Comparison of ENCODE assay signal across 14 mouse cellular contexts in the genomic region with DNA sequence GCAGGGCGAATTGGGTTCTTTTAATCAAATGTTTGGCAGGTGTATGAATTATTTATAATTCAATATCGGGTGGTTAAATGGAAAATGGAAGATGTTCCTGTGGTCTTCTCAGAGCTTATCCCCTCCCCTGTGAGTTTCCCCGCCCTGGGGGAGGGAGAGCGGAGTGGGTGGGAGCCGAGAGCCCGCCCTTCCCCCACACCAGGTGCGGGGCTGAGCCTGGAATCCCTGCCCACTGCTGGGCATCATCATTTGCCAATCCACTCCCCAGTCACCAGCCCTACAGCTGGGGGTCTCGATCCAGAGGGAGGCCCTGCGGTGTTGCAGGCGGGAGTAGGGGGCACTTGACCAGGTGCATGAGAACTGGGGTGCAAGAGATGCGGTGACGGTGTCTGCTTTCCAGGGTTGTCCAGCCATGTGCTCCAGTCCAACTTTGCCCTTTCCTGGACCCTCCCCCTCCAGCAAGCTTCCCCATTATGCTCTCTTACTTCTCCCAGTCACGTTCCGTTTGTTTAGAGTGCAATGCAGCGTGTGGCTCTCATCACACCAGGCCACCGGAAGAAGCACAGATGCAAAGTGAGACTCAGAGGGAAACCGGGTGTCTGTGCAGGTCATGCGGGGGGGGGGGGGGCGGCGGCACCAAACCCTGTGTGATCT. TPM values are rescaled to one million over a fixed set of nuclear protein-coding genes. Genes with fewer than 3 reads are reported as not detected.
A peak's percentile ranks its signal among the peaks of the same experiment; 100 is the strongest.
DNase-seq lines count a peak whose midpoint lies in the region; ATAC-seq and TF ChIP-seq lines count a peak whose summit lies in the region.
"Had no signal": no experiment of that assay in that cellular context is flagged by ENCODE, and none has a peak within 500 bp of the region (broad histone marks: within the 10 kb centered on the region; RNA-seq: fewer than 3 reads in every experiment).

No protein-coding gene starts in this region.

- DNase-seq in embryo, embryonic 10 days (ENCODE audit: low spot score) = peak; percentile 65
- peak; percentile 51 for DNase-seq in hindbrain, embryonic 11.5 days (ENCODE audit: low spot score)
- DNase-seq in cerebellum, adult 9-11 months = no peak
- no peak for DNase-seq in right cerebral cortex, adult 18-20 months
- DNase-seq in cerebellum, adult 8-10 months = no peak
- DNase-seq: adrenal gland, postnatal 25 days; cerebellum, postnatal 25 days; heart, adult 11 months; kidney, adult 11 months; right cerebral cortex, postnatal 4 days; thymus, adult 18-20 months had no signal

- 0 out of 2 replicates have a peak overlapping the region, but pooled peaks have one; percentile 31 for H3K9ac ChIP-seq in hindbrain, embryonic 11.5 days (ENCODE audit: low read depth, low read length)
- no peak overlapping the region for H3K9ac ChIP-seq in midbrain, embryonic 15.5 days
- H3K9ac ChIP-seq: lung, embryonic 15.5 days had no signal

- peak; percentile 28; the same call in 1 of the 2 replicates for ATAC-seq in hindbrain, embryonic 11.5 days (ENCODE audit: low FRiP score)
- ATAC-seq in midbrain, embryonic 15.5 days (replicated peaks) = peak; percentile 10; the same call in 1 of the 2 replicates

- no peaks in the 10 kb centered on the region for H3K36me3 ChIP-seq in E14TG2a.4 (ENCODE audit: insufficient read depth, low read length)
- no peaks in the 10 kb centered on the region for H3K36me3 ChIP-seq in hindbrain, embryonic 11.5 days (ENCODE audit: control insufficient read depth, insufficient read depth, low read length)
- H3K36me3 ChIP-seq in midbrain, embryonic 15.5 days (replicated peaks) = no peaks in the 10 kb centered on the region
- H3K36me3 ChIP-seq: lung, embryonic 15.5 days had no signal

- H3K27ac ChIP-seq in hindbrain, embryonic 11.5 days (ENCODE audit: low read depth, low read length) = peak overlapping the region; percentile 24
- peak overlapping the region; percentile 54 for H3K27ac ChIP-seq in midbrain, embryonic 15.5 days
- H3K27ac ChIP-seq: lung, embryonic 15.5 days had no signal

- under 1% methylated on average over 18 of the region's 20 CpGs for WGBS in hindbrain, embryonic 11.5 days
- WGBS in midbrain, embryonic 15.5 days = 2% methylated on average over 20 of the region's 20 CpGs

- H3K4me2 ChIP-seq in hindbrain, embryonic 11.5 days (replicated peaks; ENCODE audit: low read depth, low read length) = peak overlapping the region; percentile 19; the same call in 1 of the 2 replicates
- H3K4me2 ChIP-seq in midbrain, embryonic 15.5 days = peak overlapping the region; percentile 30
- H3K4me2 ChIP-seq: lung, embryonic 15.5 days had no signal

- peaks cover 78% of the 10 kb centered on the region for H3K27me3 ChIP-seq in E14TG2a.4 (ENCODE audit: insufficient read depth, low read length)
- peaks cover 18% of the 10 kb centered on the region; the same call in 1 of the 2 replicates for H3K27me3 ChIP-seq in hindbrain, embryonic 11.5 days (ENCODE audit: control insufficient read depth, insufficient read depth, low read length)
- H3K27me3 ChIP-seq in midbrain, embryonic 15.5 days (replicated peaks) = no peaks in the 10 kb centered on the region

- no peak for TF ChIP-seq CTCF in E14TG2a.4 (conservative IDR thresholded peaks at IDR 0.05; ENCODE audit: low read length)

- H3K4me1 ChIP-seq in E14TG2a.4 (replicated peaks; ENCODE audit: low read depth, low read length) = peaks cover 65% of the 10 kb centered on the region
- peaks cover 28% of the 10 kb centered on the region for H3K4me1 ChIP-seq in hindbrain, embryonic 11.5 days (replicated peaks; ENCODE audit: control insufficient read depth, insufficient read depth, low read length)
- peaks cover 50% of the 10 kb centered on the region for H3K4me1 ChIP-seq in midbrain, embryonic 15.5 days

- H3K4me3 ChIP-seq in E14TG2a.4 (replicated peaks; ENCODE audit: low read length) = peak overlapping the region; percentile 57
- H3K4me3 ChIP-seq in hindbrain, embryonic 11.5 days (ENCODE audit: low read depth, low read length) = no peak overlapping the region
- no peak overlapping the region for H3K4me3 ChIP-seq in midbrain, embryonic 15.5 days
- H3K4me3 ChIP-seq: lung, embryonic 15.5 days had no signal

- no peaks in the 10 kb centered on the region for H3K9me3 ChIP-seq in E14TG2a.4 (ENCODE audit: low read length)
- no peaks in the 10 kb centered on the region for H3K9me3 ChIP-seq in hindbrain, embryonic 11.5 days (ENCODE audit: control insufficient read depth, low read length)
- no peaks in the 10 kb centered on the region for H3K9me3 ChIP-seq in midbrain, embryonic 15.5 days
- H3K9me3 ChIP-seq: lung, embryonic 15.5 days had no signal

RNA-seq across cellular contexts. Expression of a gene that starts 23.1 kb away (rescaled TPM):
- polyA plus RNA-seq in hindbrain, embryonic 11.5 days (2014; fragmentation: Nextera tagmentation; extraction: Ambion mirVana) = 4.6 and 5.6 TPM in 2 replicates
- polyA plus RNA-seq in midbrain, embryonic 15.5 days (2015; fragmentation: Nextera tagmentation; extraction: Ambion mirVana) = 20.8 and 21.2 TPM in 2 replicates

Comparison
In these comparisons a context has a peak if more than half of its experiments do, and no peak if none do; other contexts are left out.
1. DNase-seq: peak in embryo, embryonic 10 days (single experiment) and hindbrain, embryonic 11.5 days (single experiment); none in cerebellum, adult 9-11 months (single experiment), right cerebral cortex, adult 18-20 months (single experiment) and cerebellum, adult 8-10 months (single experiment).